Mouse (Mus musculus) lung, adult 18-20 months (tissue): ENCODE data around the gene Ccdc85a.
"Not testable (repeated sequence)": the region's sequence is repeated elsewhere in the genome, so short reads cannot be mapped to it uniquely, and the experiment has no call there.

Experiments
- DNase-seq, 2 experiments: peaks; one replicate each; pipeline ENCODE4 v3.0.0; 2022; ENCODE audit warnings: mixed read lengths in 2 of 2

Gene Ccdc85a

DNA sequence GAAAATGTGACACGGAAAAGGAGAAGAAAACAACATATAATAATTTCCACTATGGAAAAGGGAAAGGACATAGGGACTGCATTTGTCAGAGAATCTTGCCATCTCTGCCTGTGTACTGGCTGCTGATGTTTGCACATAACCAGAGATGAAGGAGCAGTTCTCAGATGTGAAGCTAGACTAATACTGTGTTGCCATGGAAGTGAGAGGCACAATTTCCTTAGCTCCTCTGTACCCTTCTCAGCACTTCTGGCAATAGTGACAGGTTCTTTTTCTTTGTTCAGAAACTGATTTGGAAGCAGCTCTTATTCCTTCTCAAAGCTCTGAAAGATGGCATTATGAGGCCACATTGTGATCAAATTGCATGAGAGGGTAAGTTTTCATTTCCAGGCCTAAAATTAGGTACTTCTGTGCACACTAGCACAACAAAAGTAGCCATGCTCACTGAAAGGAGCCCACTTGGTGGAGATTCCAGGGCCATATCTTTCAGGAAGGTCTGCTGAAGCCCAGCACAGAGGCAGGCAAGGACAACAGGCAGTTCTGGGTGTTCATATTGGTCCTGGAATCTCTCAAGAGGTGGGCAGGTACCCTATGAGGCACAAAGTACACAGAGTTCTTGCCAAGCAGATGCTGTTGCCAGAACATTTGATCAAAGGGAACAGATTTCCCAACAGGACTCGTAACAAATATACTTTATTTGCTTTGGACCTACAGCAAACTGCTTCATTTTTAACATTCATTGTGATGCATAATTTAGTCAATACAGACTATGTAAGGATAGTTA is 161.5 kb downstream of the Ccdc85a start:
- peak; percentile 53 to 66 for DNase-seq

DNA sequence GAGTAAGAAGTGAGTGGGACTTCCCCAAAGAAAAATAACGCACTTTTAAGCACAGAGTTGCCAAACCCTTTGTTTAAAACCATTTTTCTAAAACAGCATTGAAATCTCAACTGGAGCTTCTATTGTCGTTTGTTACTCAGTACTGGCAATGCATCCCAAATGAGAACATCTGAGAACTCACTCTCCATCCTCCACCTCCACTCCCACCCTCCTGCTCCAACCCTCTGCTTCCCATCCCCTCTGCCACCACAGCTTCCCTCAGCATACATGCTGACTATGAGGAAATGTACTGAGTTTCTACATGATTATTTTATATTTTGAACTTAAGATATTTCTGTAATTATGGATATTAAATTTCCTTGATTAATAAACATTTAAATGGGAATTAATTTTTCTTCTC is 168.3 kb downstream of the Ccdc85a start:
- no peak for DNase-seq

GRCm38 (mm10) chr11:28409880-28410279 is 174.2 kb downstream of the Ccdc85a start:
- not testable (repeated sequence) for DNase-seq

- no peak for DNase-seq
Measured at GRCm38 (mm10) chr11:28397166-28397565, 187.0 kb downstream of the Ccdc85a start.

DNA sequence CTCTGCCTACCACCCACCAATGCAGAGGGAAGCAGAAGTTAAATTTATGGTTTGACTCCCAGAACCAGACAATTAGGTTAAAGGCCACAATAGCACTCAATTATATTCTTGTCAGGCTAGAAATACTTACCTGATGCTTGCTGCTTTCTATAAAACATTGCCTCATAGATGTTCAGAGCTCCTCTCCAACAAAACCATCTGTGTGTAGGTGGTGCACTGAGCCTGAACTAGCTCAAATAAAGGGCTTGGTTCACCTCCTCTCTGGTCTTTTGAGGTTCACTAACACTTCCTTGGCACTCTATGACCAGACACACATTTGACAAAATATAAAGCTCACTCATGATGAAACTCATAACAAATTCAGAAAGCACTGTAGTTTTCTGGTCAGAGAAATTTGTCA is 208.2 kb downstream of the Ccdc85a start:
- no peak for DNase-seq

GRCm38 (mm10) chr11:28374636-28375035 is 209.5 kb downstream of the Ccdc85a start:
- no peak for DNase-seq

DNA sequence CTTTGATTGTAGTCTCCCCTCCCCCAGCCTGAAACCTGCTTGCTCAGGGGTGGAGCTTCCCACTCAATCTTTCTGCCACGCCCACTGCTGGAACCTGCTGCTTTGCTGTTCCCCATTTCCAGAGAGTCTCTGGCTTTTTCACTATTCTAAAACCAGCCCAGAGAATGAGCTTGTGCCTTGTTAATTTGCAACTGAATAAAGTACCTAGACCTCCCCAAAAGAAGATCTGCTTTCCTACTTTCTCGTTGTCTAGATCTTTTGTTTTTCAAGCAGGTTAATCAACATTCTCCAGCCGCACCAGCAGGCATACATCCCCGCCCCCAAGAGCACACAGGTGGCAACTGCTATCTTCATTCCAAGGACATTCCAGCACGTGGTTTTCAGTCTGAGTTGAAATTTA is 212.7 kb downstream of the Ccdc85a start:
- DNase-seq: not testable (repeated sequence)

DNA sequence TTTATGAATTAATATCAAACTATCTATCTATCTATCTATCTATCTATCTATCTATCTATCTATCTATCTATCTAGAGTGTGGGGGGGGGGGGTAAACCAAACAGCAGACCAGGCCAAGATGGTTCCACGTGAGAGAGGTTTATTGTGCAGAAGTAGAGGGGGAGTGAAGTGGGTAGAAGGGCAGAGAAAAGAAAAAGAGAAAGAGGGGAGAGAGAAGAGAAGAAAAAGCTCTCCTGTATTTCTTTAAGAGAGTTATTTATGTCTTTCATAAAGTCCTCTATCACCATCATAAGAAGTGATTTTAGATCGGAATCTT is 218.2 kb downstream of the Ccdc85a start:
- no peak for DNase-seq

GRCm38 (mm10) chr11:28365209-28365928 is 218.8 kb downstream of the Ccdc85a start:
- peak; percentile 84 to 88 for DNase-seq

GRCm38 (mm10) chr11:28343465-28343864 is 240.7 kb downstream of the Ccdc85a start:
- no peak for DNase-seq

- no peak for DNase-seq
Measured at GRCm38 (mm10) chr11:28341887-28342286, 242.2 kb downstream of the Ccdc85a start.

DNA sequence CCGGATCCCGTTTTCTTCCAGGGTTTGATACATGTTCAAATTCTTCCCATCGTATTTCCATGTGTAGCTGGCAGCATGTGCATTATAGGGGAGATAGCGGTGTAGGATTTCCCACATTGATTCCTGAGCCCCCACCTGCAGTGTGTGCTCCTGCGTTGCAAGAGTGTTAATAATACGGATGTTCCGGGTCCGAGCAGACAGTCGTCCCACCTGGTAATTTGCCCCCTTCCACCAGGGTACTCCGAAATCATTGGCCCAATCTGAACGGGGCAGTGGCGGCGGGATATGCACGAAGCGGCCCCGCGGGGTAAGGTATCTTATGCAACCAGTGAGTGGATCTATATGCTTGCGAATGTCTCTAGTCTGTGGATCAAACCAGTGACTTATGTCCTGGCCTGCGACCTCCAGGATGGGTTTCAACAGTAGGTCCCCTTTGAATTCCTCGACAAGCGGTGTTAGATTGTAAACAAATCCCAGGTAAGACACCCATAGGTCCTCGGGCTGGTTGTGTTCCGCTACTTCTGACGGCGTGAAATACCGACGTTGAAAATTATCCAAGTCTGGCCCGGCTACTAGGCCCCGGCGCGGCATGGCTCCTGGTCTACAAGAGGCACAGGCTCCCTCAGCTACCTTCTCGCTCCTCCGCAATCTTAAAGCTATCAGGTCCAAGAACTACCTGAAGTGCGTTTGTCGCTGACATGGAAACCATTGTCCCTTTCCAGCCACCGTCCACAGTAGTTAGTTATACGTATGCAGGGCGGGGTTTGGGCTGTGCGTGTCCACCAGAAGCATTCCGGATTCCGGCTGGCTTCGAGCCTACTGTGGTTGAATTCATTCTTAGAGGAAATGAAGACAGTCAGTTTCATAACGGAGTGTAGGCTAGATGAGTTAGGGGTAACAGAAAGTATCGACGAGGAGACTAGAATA is 244.6 kb downstream of the Ccdc85a start, which contains the start of gene Gm6685:
Gene Gm6685, minus strand, starts transcription at position 644 of the 927 bp plus-strand sequence.
- not testable (repeated sequence) for DNase-seq
